Mouse (Mus musculus): ENCODE measurements around the gene Btrc. TPM values are rescaled to one million over a fixed set of nuclear protein-coding genes. Genes with fewer than 3 reads are reported as not detected.

Gene Btrc
- 13.5 and 14.0 TPM in 2 replicates for total RNA-seq (2012; rRNA removed)
- 11.0 and 11.8 TPM in 2 replicates for total RNA-seq (2014; rRNA removed)
- 20.7 and 21.2 TPM in 2 replicates for polyA plus RNA-seq (2012; ENCODE audit: insufficient read length, low read depth)

- in situ Hi-C loops (cut with MboI; ENCODE audit: low pct_ligation_motif_present, low pct_unique_long_range_greater_than_20kb, low sequenced_read_pairs) = no loop called here
These were observed at the start of gene Btrc for GRCm38 (mm10) chr19:45363384-45363926. TSS of gene Btrc (plus strand) at chr19:45363734.

GRCm38 (mm10) chr19:45317473-45317882 lies 46.1 kb upstream of the Btrc start:
- no peak overlapping the region for H3K9ac ChIP-seq (ENCODE audit: insufficient read depth, low read depth)
- in situ Hi-C loops (cut with MboI; ENCODE audit: low pct_ligation_motif_present, low pct_unique_long_range_greater_than_20kb, low sequenced_read_pairs) = no loop called here
- no peak for DNase-seq (ENCODE audit: extremely low read depth)
- no peaks in the 10 kb centered on the region for H3K79me2 ChIP-seq (replicated peaks; ENCODE audit: control insufficient read depth, extremely low read depth, insufficient read depth, poor library complexity, severe bottlenecking)
- H3K9me3 ChIP-seq (replicated peaks; ENCODE audit: low read length) = no peaks in the 10 kb centered on the region
- no peak overlapping the region for H3K27ac ChIP-seq (ENCODE audit: insufficient read depth, low read depth)
- no peak overlapping the region for H3K4me3 ChIP-seq (replicated peaks in 1 of 3; ENCODE audit: low read depth in 2 of 3, low read length in 2 of 3, poor library complexity in 1 of 3)
- dilution Hi-C loops (cut with MboI; ENCODE audit: extremely low pct_ligation_motif_present, extremely low pct_unique_long_range_greater_than_20kb, low sequenced_read_pairs) = no loop called here
- H3K36me3 ChIP-seq (replicated peaks in 1 of 2; ENCODE audit: control insufficient read depth in 1 of 2, insufficient read depth in 1 of 2, low read length in 1 of 2) = no peaks in the 10 kb centered on the region
- no peak overlapping the region for H3K4me2 ChIP-seq (ENCODE audit: insufficient read depth, low read depth, poor library complexity, severe bottlenecking)
- H3K27me3 ChIP-seq (replicated peaks) = no peaks in the 10 kb centered on the region
- H3K4me1 ChIP-seq (ENCODE audit: control insufficient read depth in 1 of 2, insufficient read depth in 2 of 2) = peaks cover 0 to 6% of the 10 kb centered on the region in 2 experiments; a peak in 2 of 4 replicates
- no peak for TF ChIP-seq MEF2A (IDR thresholded peaks at IDR 0.05; ENCODE audit: borderline replicate concordance, low read depth, low read length)
- no peak for TF ChIP-seq ETS1 (conservative IDR thresholded peaks at IDR 0.05; ENCODE audit: low read depth, low read length)
- no peak for TF ChIP-seq TCF12 (IDR thresholded peaks at IDR 0.05; ENCODE audit: low read depth, low read length)
- TF ChIP-seq MAX (IDR thresholded peaks at IDR 0.05; ENCODE audit: low read length) = no peak
- no peak for TF ChIP-seq USF1 (IDR thresholded peaks at IDR 0.05; ENCODE audit: low read depth, low read length)

More at GRCm38 (mm10) chr19:45363384-45363926, at the start of gene Btrc:
- no peaks in the 10 kb centered on the region for H3K79me2 ChIP-seq (replicated peaks; ENCODE audit: control insufficient read depth, extremely low read depth, insufficient read depth, poor library complexity, severe bottlenecking)
- H3K27ac ChIP-seq (ENCODE audit: insufficient read depth, low read depth) = peak within 1 kb of the TSS; percentile 65; the same call in 1 of the 2 replicates
- dilution Hi-C loops (cut with MboI; ENCODE audit: extremely low pct_ligation_motif_present, extremely low pct_unique_long_range_greater_than_20kb, low sequenced_read_pairs) = no loop called here
- TF ChIP-seq JUN (IDR thresholded peaks at IDR 0.05; ENCODE audit: insufficient read depth, low read depth, low read length) = no peak
- peak; percentile 90 for TF ChIP-seq ELF1 (IDR thresholded peaks at IDR 0.05; ENCODE audit: low read depth, low read length)
- no peak; the same call in 1 of the 2 replicates for TF ChIP-seq USF1 (IDR thresholded peaks at IDR 0.05; ENCODE audit: low read depth, low read length)
- TF ChIP-seq HCFC1 (IDR thresholded peaks at IDR 0.05; ENCODE audit: low read depth, low read length) = peak; percentile 99
- peak; percentile 95 for TF ChIP-seq MAZ (IDR thresholded peaks at IDR 0.05; ENCODE audit: low read depth, low read length)
- peak; percentile 81 for TF ChIP-seq NELFE (IDR thresholded peaks at IDR 0.05; ENCODE audit: low read depth, low read length)
- TF ChIP-seq CHD2 (IDR thresholded peaks at IDR 0.05; ENCODE audit: low read length) = peak; percentile 91
- peak; percentile 93; the same call in 1 of the 2 replicates for TF ChIP-seq GABPA (IDR thresholded peaks at IDR 0.05; ENCODE audit: insufficient replicate concordance, low read depth, low read length)
- TF ChIP-seq NRF1 (IDR thresholded peaks at IDR 0.05; ENCODE audit: low read depth, low read length) = peak; percentile 98
- TF ChIP-seq BHLHE40 (IDR thresholded peaks at IDR 0.05; ENCODE audit: low read depth, low read length) = no peak
- TF ChIP-seq E2F4 (IDR thresholded peaks at IDR 0.05; ENCODE audit: insufficient replicate concordance, low read depth, low read length) = peak; percentile 40; the same call in 1 of the 2 replicates
- peak; percentile 99 for TF ChIP-seq KAT2A (IDR thresholded peaks at IDR 0.05; ENCODE audit: insufficient replicate concordance, low read length)
- TF ChIP-seq MYC (IDR thresholded peaks at IDR 0.05; ENCODE audit: low read depth, low read length) = no peak
- peak; percentile 91 for TF ChIP-seq ZMIZ1 (IDR thresholded peaks at IDR 0.05; ENCODE audit: low read depth, low read length)
- TF ChIP-seq MXI1 (IDR thresholded peaks at IDR 0.05; ENCODE audit: low read depth, low read length) = peak; percentile 76; the same call in 1 of the 2 replicates
- no peak for TF ChIP-seq UBTF (IDR thresholded peaks at IDR 0.05; ENCODE audit: low read depth, low read length)
- TF ChIP-seq SIN3A (IDR thresholded peaks at IDR 0.05; ENCODE audit: low read length) = peak; percentile 33; the same call in 1 of the 2 replicates
- peak; percentile 76; the same call in 1 of the 2 replicates for TF ChIP-seq POLR2A (IDR thresholded peaks at IDR 0.05; ENCODE audit: low read depth, low read length)
- no peak for TF ChIP-seq CHD1 (IDR thresholded peaks at IDR 0.05; ENCODE audit: low read depth, low read length)
- peak; percentile 47; the same call in 1 of the 2 replicates for TF ChIP-seq MEF2A (IDR thresholded peaks at IDR 0.05; ENCODE audit: borderline replicate concordance, low read depth, low read length)
- TF ChIP-seq IRF4 (IDR thresholded peaks at IDR 0.05; ENCODE audit: low read depth, low read length) = peak; percentile 62
- peak; percentile 65; the same call in 1 of the 2 replicates for TF ChIP-seq TCF12 (IDR thresholded peaks at IDR 0.05; ENCODE audit: low read depth, low read length)
- no peak for TF ChIP-seq ZNF384 (IDR thresholded peaks at IDR 0.05; ENCODE audit: low read depth, low read length)
- peaks cover 0 to 11% of the 10 kb centered on the region in 2 experiments for H3K36me3 ChIP-seq (replicated peaks in 1 of 2; ENCODE audit: control insufficient read depth in 1 of 2, insufficient read depth in 1 of 2, low read length in 1 of 2)
- no peaks in the 10 kb centered on the region for H3K9me3 ChIP-seq (replicated peaks; ENCODE audit: low read length)
- no peaks in the 10 kb centered on the region for H3K27me3 ChIP-seq (replicated peaks)
- H3K9ac ChIP-seq (ENCODE audit: insufficient read depth, low read depth) = peak within 1 kb of the TSS; percentile 74
- peak within 1 kb of the TSS; percentile 73 to 90 (median 90) for H3K4me3 ChIP-seq (replicated peaks in 1 of 3; ENCODE audit: low read depth in 2 of 3, low read length in 2 of 3, poor library complexity in 1 of 3)
- H3K4me2 ChIP-seq (ENCODE audit: insufficient read depth, low read depth, poor library complexity, severe bottlenecking) = peak within 1 kb of the TSS; percentile 63
- peak; percentile 99 for DNase-seq (ENCODE audit: extremely low read depth)
- H3K4me1 ChIP-seq (ENCODE audit: control insufficient read depth in 1 of 2, insufficient read depth in 2 of 2) = peaks cover 2 to 11% of the 10 kb centered on the region in 2 experiments

All from CH12.LX (cell line).